Mouse (Mus musculus): ENCODE results near the gene Adsl.
A peak's percentile ranks its signal among the peaks of the same experiment; 100 is the strongest.

The Adsl gene

DNA sequence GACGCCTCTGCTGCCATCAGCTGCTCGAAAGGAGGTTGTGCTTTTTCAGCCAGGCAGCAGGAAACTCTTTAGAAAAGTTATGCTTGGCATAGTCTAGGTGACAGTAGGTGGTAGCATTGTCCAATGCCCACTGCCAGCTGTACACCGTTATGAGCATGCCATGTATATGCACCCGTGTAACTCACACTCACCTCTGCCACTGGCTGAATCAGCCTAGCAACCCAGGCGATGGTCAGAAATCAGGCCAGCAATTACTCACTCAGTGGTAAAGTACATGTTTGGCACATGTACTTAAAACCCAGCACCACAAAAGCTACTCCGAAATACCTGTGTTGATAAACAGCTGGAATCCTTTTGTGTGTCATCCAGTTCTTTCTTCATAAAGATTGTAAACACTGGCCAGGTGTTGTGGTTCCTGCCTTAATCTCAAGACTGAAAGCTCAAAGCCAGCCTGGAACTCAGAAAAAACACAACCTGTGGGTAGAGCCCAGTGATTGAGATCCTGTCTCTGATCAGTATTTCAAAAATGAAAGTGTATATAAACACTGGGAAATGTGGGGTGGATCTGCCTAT is 6.7 kb upstream of the Adsl start:
- DNase-seq, result no peak

GRCm38 (mm10) chr15:80945851-80946250 is 2.4 kb upstream of the Adsl start:
- peak; percentile 17 to 32 for DNase-seq

- no peak for DNase-seq
These were observed 1.1 kb downstream of the Adsl start for GRCm38 (mm10) chr15:80949431-80949830.

DNA sequence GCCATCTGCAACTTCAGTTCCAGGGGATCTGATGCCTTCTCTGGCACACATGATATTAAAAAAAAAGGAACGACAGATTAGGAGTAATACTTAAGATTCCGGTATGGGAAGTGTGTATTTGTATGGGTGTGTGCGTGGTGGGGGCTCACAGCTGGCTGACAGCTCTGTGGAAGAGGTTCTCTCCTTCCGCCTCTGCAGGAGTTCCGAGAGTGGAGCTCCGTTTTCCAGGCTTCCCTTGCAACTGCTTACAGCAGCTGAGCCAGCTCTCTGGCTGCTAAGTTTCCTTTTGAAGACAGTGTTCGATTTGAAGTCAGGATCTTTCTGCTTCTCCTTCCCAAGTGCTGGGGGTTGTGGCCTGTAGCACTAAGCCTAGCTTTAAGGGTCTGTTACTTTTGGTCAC is 1.8 kb downstream of the Adsl start:
- DNase-seq, result no peak

DNA sequence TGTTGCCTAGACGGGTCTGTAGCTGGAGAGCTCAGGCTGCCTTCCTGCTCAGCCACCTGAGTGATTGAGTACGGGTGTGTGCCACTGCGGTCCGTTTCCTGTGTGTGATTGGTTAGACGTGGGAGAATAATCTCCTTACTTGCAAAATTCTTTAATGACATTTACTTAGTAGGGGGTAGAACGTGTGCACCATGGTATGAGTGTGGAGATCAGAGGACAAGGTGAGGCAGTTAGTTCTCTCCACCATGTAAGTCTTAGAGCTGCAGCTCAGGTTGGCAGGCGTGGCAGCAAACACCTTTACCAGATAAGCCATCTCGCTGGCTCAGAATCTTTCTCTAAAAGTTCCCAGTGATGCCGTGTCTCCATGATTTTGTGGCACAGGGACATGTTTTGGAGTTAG is 5.7 kb downstream of the Adsl start:
- DNase-seq, result no peak

GRCm38 (mm10) chr15:80954861-80955260 is 6.6 kb downstream of the Adsl start:
- DNase-seq, result no peak

- DNase-seq, result no peak
These were observed 7.6 kb downstream of the Adsl start for GRCm38 (mm10) chr15:80955836-80956438.

- DNase-seq, result no peak
These were observed 21.1 kb downstream of the Adsl start for GRCm38 (mm10) chr15:80969371-80969770.

GRCm38 (mm10) chr15:80974311-80974710 is 26.0 kb downstream of the Adsl start:
- no peak for DNase-seq

- no peak for DNase-seq
These were observed 27.4 kb downstream of the Adsl start for GRCm38 (mm10) chr15:80975666-80976065.

GRCm38 (mm10) chr15:80977620-80978334 is 29.5 kb downstream of the Adsl start, which contains the start of gene Sgsm3:
TSS of gene Sgsm3 (plus strand) at chr15:80977765.
- peak; percentile 92 to 94 for DNase-seq

GRCm38 (mm10) chr15:80979611-80980010 is 31.3 kb downstream of the Adsl start:
- DNase-seq, result no peak

DNA sequence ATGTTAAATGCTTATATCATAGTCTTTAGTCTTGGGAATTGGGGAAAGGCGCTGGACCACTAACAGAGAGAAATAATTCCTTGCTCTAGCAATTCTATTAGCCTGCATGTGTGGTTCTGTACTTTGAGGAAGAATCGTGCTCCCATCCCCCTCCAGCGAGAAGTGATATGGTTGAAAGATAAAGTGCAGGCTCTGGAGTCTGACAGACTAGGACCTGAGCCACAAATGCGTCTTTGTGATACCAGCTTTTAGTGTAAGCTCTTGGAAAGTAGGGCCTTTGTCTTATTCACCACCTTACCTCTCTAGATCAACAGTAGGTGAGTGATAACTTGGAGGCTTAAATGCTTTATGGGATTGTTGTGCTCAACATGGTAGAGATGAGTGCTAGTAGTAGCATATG is 32.9 kb downstream of the Adsl start:
- DNase-seq, result no peak

- no peak for DNase-seq
These were observed 35.0 kb downstream of the Adsl start for GRCm38 (mm10) chr15:80983264-80983663.

DNA sequence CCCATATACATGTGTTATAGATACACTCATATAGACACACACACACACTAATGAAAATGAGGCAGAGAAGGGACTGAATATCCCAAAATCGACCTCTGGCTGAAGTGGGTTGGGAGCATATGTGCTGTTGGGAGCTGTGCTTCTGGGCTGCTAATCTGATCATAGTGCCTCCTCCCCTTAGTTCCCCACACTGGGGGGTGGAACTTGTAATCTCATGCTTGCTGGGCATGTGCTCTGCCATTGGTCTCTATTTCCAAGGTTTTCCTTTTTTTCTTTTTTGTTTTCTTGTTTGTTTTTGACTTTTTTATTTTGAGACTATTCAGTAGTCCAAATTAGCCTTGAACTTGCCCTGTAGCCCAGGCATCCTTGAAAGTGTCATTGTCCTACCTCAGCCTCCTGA is 40.0 kb downstream of the Adsl start:
- DNase-seq, result no peak

GRCm38 (mm10) chr15:80989712-80990111 is 41.4 kb downstream of the Adsl start:
- DNase-seq, result no peak

DNA sequence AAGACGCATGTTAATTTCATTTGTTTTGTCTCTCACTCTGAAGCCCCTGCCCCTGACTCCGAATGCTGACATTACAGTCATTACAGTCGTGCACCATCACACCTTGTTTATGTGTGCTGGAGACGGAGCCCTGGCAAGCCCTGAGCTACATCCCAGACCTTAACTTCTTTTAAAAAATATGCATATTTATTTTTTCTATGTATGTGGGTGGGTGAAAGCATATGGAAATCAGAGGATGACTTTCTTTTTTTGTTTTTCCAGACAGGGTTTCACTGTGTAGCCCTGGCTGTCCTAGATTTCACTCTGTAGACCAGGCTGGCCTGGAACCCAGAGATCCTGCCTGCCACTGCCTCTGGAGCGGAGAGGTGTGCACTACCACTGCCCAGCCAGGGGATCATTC is 46.7 kb downstream of the Adsl start:
- no peak for DNase-seq

DNA sequence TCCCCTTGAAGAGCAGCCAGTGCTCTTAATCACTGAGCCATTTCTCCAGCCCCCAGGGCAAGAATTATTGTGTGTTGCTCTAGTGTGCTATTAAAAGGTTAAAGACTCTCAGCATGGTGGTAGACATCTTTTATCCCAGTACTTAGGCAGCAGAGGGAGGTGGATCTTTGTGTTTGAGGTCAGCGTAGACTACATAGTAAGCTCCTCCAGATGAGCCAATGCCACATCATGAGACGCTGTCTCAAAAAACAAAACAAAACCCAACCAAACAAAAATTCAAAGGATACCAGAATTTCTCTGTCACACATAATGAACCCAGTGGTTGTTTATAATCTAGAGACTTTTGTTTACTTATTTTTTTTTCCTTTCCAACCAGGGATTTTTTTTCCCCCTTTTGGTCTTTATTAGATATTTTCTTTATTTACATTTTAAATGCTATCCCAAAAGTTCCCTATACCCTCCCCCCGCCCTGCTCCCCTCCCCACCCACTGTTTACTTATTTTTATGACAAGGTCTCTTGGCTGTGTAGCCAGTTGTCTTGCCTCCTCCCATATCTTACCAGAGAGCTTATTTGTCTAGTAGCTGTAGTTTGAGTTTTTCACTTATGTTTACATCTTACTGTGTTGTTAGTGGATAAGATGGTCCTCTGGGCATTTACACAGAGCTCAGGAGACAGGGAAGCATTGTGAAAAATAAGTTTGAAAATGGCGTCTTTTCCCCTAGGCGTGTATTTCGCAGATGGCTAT is 48.0 kb downstream of the Adsl start:
- no peak for DNase-seq

- no peak for DNase-seq
These were observed 48.8 kb downstream of the Adsl start for GRCm38 (mm10) chr15:80997077-80997476.

DNA sequence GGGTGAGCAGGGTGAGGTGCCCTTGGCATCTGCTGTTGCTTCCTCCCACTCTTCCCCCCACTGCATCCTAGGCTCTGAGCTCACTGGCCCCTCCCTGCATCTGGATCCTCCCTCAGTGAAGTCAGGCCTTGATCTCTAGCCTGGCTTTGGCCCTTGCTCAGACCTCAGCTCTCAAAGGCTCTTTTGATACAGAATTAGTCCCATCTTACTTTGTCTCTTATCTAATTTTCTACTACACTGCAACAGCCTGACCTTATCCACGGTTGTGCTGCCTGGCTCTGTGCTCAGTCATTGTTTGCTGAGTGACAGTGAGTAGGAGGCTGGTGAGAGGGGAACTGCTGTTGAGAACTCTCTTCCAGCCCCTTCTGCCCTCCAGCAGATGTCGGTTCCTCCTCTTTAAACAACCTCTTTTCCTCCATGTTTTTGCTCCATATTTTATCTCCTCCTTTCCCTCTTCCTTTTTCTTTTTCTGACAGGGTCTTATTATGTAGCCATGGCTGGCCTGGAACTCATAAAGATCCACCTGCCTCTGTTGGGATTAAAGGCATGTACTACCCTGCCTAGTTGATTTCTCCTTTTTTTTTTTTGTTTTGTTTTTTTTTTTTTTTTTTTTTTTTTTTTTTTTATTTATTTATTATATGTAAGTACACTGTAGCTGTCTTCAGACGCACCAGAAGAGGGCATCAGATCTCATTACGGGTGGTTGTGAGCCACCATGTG is 52.3 kb downstream of the Adsl start:
- DNase-seq, result no peak

GRCm38 (mm10) chr15:81006127-81006735 is 57.9 kb downstream of the Adsl start:
- peak; percentile 66 to 78 for DNase-seq

- DNase-seq, result no peak
These were observed 59.0 kb downstream of the Adsl start for GRCm38 (mm10) chr15:81007339-81007738.

All from cerebellum, postnatal 14 days (tissue).